Mouse (Mus musculus): ENCODE results near the gene Rgs4. TPM values are rescaled to one million over a fixed set of nuclear protein-coding genes. Genes with fewer than 3 reads are reported as not detected.

Rgs4 gene
- polyA plus RNA-seq (2012; rRNA removed), result 0.26 and 0.33 TPM in 2 replicates

- TF ChIP-seq CTCF (IDR thresholded peaks at IDR 0.05; ENCODE audit: extremely low read depth, insufficient read depth, insufficient read length, insufficient replicate concordance), result no peak
- no peak for TF ChIP-seq POLR2A (IDR thresholded peaks at IDR 0.05; ENCODE audit: low read depth, low read length)
- H3K27ac ChIP-seq (ENCODE audit: insufficient read depth, low read length), result no peak within 1 kb of the TSS
Observed at GRCm38 (mm10) chr1:169747473-169747872, at the start of gene Rgs4. Rgs4 (minus strand) TSS chr1:169747642.

GRCm38 (mm10) chr1:169792437-169792836 lies 45.0 kb upstream of the Rgs4 start:
- TF ChIP-seq CTCF (IDR thresholded peaks at IDR 0.05; ENCODE audit: extremely low read depth, insufficient read depth, insufficient read length, insufficient replicate concordance), result no peak
- no peaks in the 10 kb centered on the region for H3K4me1 ChIP-seq (ENCODE audit: control insufficient read depth, insufficient read depth, insufficient read length)
- H3K36me3 ChIP-seq (ENCODE audit: control insufficient read depth, insufficient read depth, low read length), result no peaks in the 10 kb centered on the region
- no peaks in the 10 kb centered on the region for H3K27me3 ChIP-seq (ENCODE audit: control insufficient read depth, insufficient read depth, low read length)
- no peak overlapping the region for H3K4me3 ChIP-seq (ENCODE audit: extremely low read depth, insufficient read depth, insufficient read length)
- no peak overlapping the region for H3K27ac ChIP-seq (ENCODE audit: insufficient read depth, low read length)
- no peak for DNase-seq (ENCODE audit: low read depth in 1 of 2, low spot score in 2 of 2)
- 93% methylated on average over 5 of the region's 5 CpGs for WGBS

More at GRCm38 (mm10) chr1:169747473-169747872, at the start of gene Rgs4:
- 4% methylated on average over 16 of the region's 16 CpGs for WGBS
- DNase-seq (ENCODE audit: low read depth in 1 of 2, low spot score in 2 of 2), result no peak
- no peaks in the 10 kb centered on the region for H3K36me3 ChIP-seq (ENCODE audit: control insufficient read depth, insufficient read depth, low read length)
- H3K27me3 ChIP-seq (ENCODE audit: control insufficient read depth, insufficient read depth, low read length), result no peaks in the 10 kb centered on the region
- H3K4me3 ChIP-seq (ENCODE audit: extremely low read depth, insufficient read depth, insufficient read length), result no peak within 1 kb of the TSS
- H3K4me1 ChIP-seq (ENCODE audit: control insufficient read depth, insufficient read depth, insufficient read length), result no peaks in the 10 kb centered on the region

GRCm38 (mm10) chr1:169785981-169786380 lies 38.5 kb upstream of the Rgs4 start:
- Histone ChIP-seq H3K4me3 (ENCODE audit: extremely low read depth, insufficient read depth, insufficient read length) (no peak overlapping the region), H3K36me3 (ENCODE audit: control insufficient read depth, insufficient read depth, low read length) (no peaks in the 10 kb centered on the region), H3K27me3 (ENCODE audit: control insufficient read depth, insufficient read depth, low read length) (no peaks in the 10 kb centered on the region), H3K4me1 (ENCODE audit: control insufficient read depth, insufficient read depth, insufficient read length) (no peaks in the 10 kb centered on the region), H3K27ac (ENCODE audit: insufficient read depth, low read length) (no peak overlapping the region)
- WGBS, result 86% methylated on average over 3 of the region's 3 CpGs
- no peak for DNase-seq (ENCODE audit: low read depth in 1 of 2, low spot score in 2 of 2)
- no peak for TF ChIP-seq CTCF (IDR thresholded peaks at IDR 0.05; ENCODE audit: extremely low read depth, insufficient read depth, insufficient read length, insufficient replicate concordance)
- TF ChIP-seq POLR2A (IDR thresholded peaks at IDR 0.05; ENCODE audit: low read depth, low read length), result no peak

GRCm38 (mm10) chr1:169776566-169776965 lies 29.1 kb upstream of the Rgs4 start:
- Histone ChIP-seq H3K27me3 (ENCODE audit: control insufficient read depth, insufficient read depth, low read length) (no peaks in the 10 kb centered on the region), H3K4me1 (ENCODE audit: control insufficient read depth, insufficient read depth, insufficient read length) (no peaks in the 10 kb centered on the region), H3K27ac (ENCODE audit: insufficient read depth, low read length) (no peak overlapping the region), H3K4me3 (ENCODE audit: extremely low read depth, insufficient read depth, insufficient read length) (no peak overlapping the region), H3K36me3 (ENCODE audit: control insufficient read depth, insufficient read depth, low read length) (no peaks in the 10 kb centered on the region)
- no peak for TF ChIP-seq POLR2A (IDR thresholded peaks at IDR 0.05; ENCODE audit: low read depth, low read length)
- no peak for TF ChIP-seq CTCF (IDR thresholded peaks at IDR 0.05; ENCODE audit: extremely low read depth, insufficient read depth, insufficient read length, insufficient replicate concordance)
- no peak for DNase-seq (ENCODE audit: low read depth in 1 of 2, low spot score in 2 of 2)
- WGBS, result 81% methylated on average over 7 of the region's 7 CpGs

- TF ChIP-seq POLR2A (IDR thresholded peaks at IDR 0.05; ENCODE audit: low read depth, low read length), result no peak
- no peak for TF ChIP-seq CTCF (IDR thresholded peaks at IDR 0.05; ENCODE audit: extremely low read depth, insufficient read depth, insufficient read length, insufficient replicate concordance)
- H3K4me3 ChIP-seq (ENCODE audit: extremely low read depth, insufficient read depth, insufficient read length), result no peak overlapping the region
- no peaks in the 10 kb centered on the region for H3K4me1 ChIP-seq (ENCODE audit: control insufficient read depth, insufficient read depth, insufficient read length)
- H3K27ac ChIP-seq (ENCODE audit: insufficient read depth, low read length), result no peak overlapping the region
- no peaks in the 10 kb centered on the region for H3K36me3 ChIP-seq (ENCODE audit: control insufficient read depth, insufficient read depth, low read length)
- WGBS, result 88% methylated on average over 2 of the region's 2 CpGs
- DNase-seq (ENCODE audit: low read depth in 1 of 2, low spot score in 2 of 2), result no peak
- no peaks in the 10 kb centered on the region for H3K27me3 ChIP-seq (ENCODE audit: control insufficient read depth, insufficient read depth, low read length)
Observed at GRCm38 (mm10) chr1:169764619-169764955, 17.1 kb upstream of the Rgs4 start.

- H3K27me3 ChIP-seq (ENCODE audit: control insufficient read depth, insufficient read depth, low read length), result no peaks in the 10 kb centered on the region
- no peak for DNase-seq (ENCODE audit: low read depth in 1 of 2, low spot score in 2 of 2)
- TF ChIP-seq POLR2A (IDR thresholded peaks at IDR 0.05; ENCODE audit: low read depth, low read length) (no peak), CTCF (IDR thresholded peaks at IDR 0.05; ENCODE audit: extremely low read depth, insufficient read depth, insufficient read length, insufficient replicate concordance) (no peak)
- H3K4me3 ChIP-seq (ENCODE audit: extremely low read depth, insufficient read depth, insufficient read length), result no peak overlapping the region
- 89% methylated on average over 9 of the region's 9 CpGs for WGBS
- H3K36me3 ChIP-seq (ENCODE audit: control insufficient read depth, insufficient read depth, low read length), result no peaks in the 10 kb centered on the region
- no peak overlapping the region for H3K27ac ChIP-seq (ENCODE audit: insufficient read depth, low read length)
- H3K4me1 ChIP-seq (ENCODE audit: control insufficient read depth, insufficient read depth, insufficient read length), result no peaks in the 10 kb centered on the region
Observed at GRCm38 (mm10) chr1:169763858-169764618, 16.6 kb upstream of the Rgs4 start.

GRCm38 (mm10) chr1:169762524-169762923 lies 15.1 kb upstream of the Rgs4 start:
- no peaks in the 10 kb centered on the region for H3K4me1 ChIP-seq (ENCODE audit: control insufficient read depth, insufficient read depth, insufficient read length)
- TF ChIP-seq POLR2A (IDR thresholded peaks at IDR 0.05; ENCODE audit: low read depth, low read length) (no peak), CTCF (IDR thresholded peaks at IDR 0.05; ENCODE audit: extremely low read depth, insufficient read depth, insufficient read length, insufficient replicate concordance) (no peak)
- no peak overlapping the region for H3K27ac ChIP-seq (ENCODE audit: insufficient read depth, low read length)
- no peaks in the 10 kb centered on the region for H3K27me3 ChIP-seq (ENCODE audit: control insufficient read depth, insufficient read depth, low read length)
- WGBS, result 82% methylated on average over 2 of the region's 2 CpGs
- H3K36me3 ChIP-seq (ENCODE audit: control insufficient read depth, insufficient read depth, low read length), result no peaks in the 10 kb centered on the region
- no peak for DNase-seq (ENCODE audit: low read depth in 1 of 2, low spot score in 2 of 2)
- H3K4me3 ChIP-seq (ENCODE audit: extremely low read depth, insufficient read depth, insufficient read length), result no peak overlapping the region

Data from spleen, adult 2 months (tissue).